Comparison of ENCODE assay signal across 18 mouse cellular contexts in the genomic region with DNA sequence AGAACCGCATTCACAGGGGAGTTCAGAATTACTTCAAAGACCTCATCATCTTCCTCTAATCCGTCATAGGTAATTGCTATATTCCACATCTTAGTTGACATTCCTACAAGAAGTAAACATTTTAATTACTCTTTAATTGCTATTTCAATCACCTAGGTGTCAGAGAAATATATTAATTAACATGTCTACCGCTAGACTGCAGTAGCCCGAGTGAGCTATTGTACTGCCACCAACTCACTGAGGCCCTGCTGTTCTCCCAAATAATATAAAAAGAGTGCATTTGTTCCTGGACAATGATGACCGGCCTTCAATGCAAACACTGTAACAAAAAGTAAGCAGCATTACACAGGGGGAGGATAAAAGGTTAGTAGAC. TPM values are rescaled to one million over a fixed set of nuclear protein-coding genes. Genes with fewer than 3 reads are reported as not detected.
A peak's percentile ranks its signal among the peaks of the same experiment; 100 is the strongest.
DNase-seq lines count a peak whose midpoint lies in the region; ATAC-seq lines count a peak whose summit lies in the region.
"Had no signal": no experiment of that assay in that cellular context is flagged by ENCODE, and none has a peak within 500 bp of the region (broad histone marks: within the 10 kb centered on the region; RNA-seq: fewer than 3 reads in every experiment).

No protein-coding gene starts in this region.

- no peaks in the 10 kb centered on the region for H3K36me3 ChIP-seq in forebrain, embryonic 10.5 days (replicated peaks)
- no peaks in the 10 kb centered on the region for H3K36me3 ChIP-seq in hindbrain, embryonic 11.5 days (ENCODE audit: control insufficient read depth, insufficient read depth, low read length)
- H3K36me3 ChIP-seq in midbrain, embryonic 14.5 days (ENCODE audit: control insufficient read depth, insufficient read depth, low read length) = no peaks in the 10 kb centered on the region
- H3K36me3 ChIP-seq: liver, embryonic 13.5 days had no signal

- H3K27me3 ChIP-seq in forebrain, embryonic 10.5 days (ENCODE audit: poor library complexity, severe bottlenecking) = no peaks in the 10 kb centered on the region
- no peaks in the 10 kb centered on the region for H3K27me3 ChIP-seq in hindbrain, embryonic 11.5 days (ENCODE audit: control insufficient read depth, insufficient read depth, low read length)
- H3K27me3 ChIP-seq in midbrain, embryonic 14.5 days (ENCODE audit: control insufficient read depth, insufficient read depth, low read length) = no peaks in the 10 kb centered on the region
- H3K27me3 ChIP-seq: embryonic facial prominence, embryonic 13.5 days; liver, embryonic 13.5 days had no signal

- DNase-seq in embryo, embryonic 10.5 days (ENCODE audit: low spot score) = peak; percentile 13
- DNase-seq in embryo, embryonic 9.5 days (ENCODE audit: extremely low spot score) = no peak
- DNase-seq in forebrain, embryonic 10.5 days (ENCODE audit: extremely low spot score, low spot score) = no peak
- DNase-seq in hindbrain, embryonic 11.5 days (ENCODE audit: low spot score) = peak; percentile 19
- DNase-seq in midbrain, embryonic 14.5 days = no peak
- no peak for DNase-seq in right cerebral cortex, adult 2 months (ENCODE audit: low spot score in 2 of 2)
- DNase-seq in kidney, postnatal 4 days = no peak
- DNase-seq in cerebellum, adult 8-10 months = no peak
- DNase-seq: gastrocnemius, postnatal 36 days; kidney, postnatal 25 days; liver, embryonic 13.5 days; right cerebral cortex, postnatal 14 days; thymus, postnatal 4 days had no signal

- peak overlapping the region; percentile 14; the same call in 1 of the 2 replicates for H3K4me2 ChIP-seq in hindbrain, embryonic 11.5 days (replicated peaks; ENCODE audit: low read depth, low read length)
- H3K4me2 ChIP-seq in midbrain, embryonic 14.5 days (ENCODE audit: low read length) = peak overlapping the region; percentile 41
- H3K4me2 ChIP-seq: embryonic facial prominence, embryonic 13.5 days; heart, embryonic 11.5 days; liver, embryonic 13.5 days had no signal

- peak overlapping the region; percentile 85 for H3K27ac ChIP-seq in forebrain, embryonic 10.5 days
- peak overlapping the region; percentile 49; the same call in 1 of the 2 replicates for H3K27ac ChIP-seq in hindbrain, embryonic 11.5 days (ENCODE audit: low read depth, low read length)
- peak overlapping the region; percentile 73; the same call in 1 of the 2 replicates for H3K27ac ChIP-seq in midbrain, embryonic 14.5 days (replicated peaks; ENCODE audit: low read depth, low read length)
- H3K27ac ChIP-seq: liver, embryonic 13.5 days had no signal

- no peaks in the 10 kb centered on the region for H3K9me3 ChIP-seq in forebrain, embryonic 10.5 days
- H3K9me3 ChIP-seq in hindbrain, embryonic 11.5 days (ENCODE audit: control insufficient read depth, low read length) = no peaks in the 10 kb centered on the region
- H3K9me3 ChIP-seq in midbrain, embryonic 14.5 days (ENCODE audit: control insufficient read depth, low read length) = no peaks in the 10 kb centered on the region
- H3K9me3 ChIP-seq: embryonic facial prominence, embryonic 13.5 days; liver, embryonic 13.5 days had no signal

- WGBS in forebrain, embryonic 10.5 days = 45% methylated on average over 5 of the region's 5 CpGs
- 32% methylated on average over 5 of the region's 5 CpGs for WGBS in hindbrain, embryonic 11.5 days
- 8% methylated on average over 5 of the region's 5 CpGs for WGBS in midbrain, embryonic 14.5 days

- H3K4me1 ChIP-seq in forebrain, embryonic 10.5 days = peaks cover 50% of the 10 kb centered on the region
- H3K4me1 ChIP-seq in hindbrain, embryonic 11.5 days (replicated peaks; ENCODE audit: control insufficient read depth, insufficient read depth, low read length) = 0 out of 2 replicates have a peak, but pooled peaks cover 3% of the 10 kb centered on the region
- peaks cover 8% of the 10 kb centered on the region for H3K4me1 ChIP-seq in midbrain, embryonic 14.5 days (ENCODE audit: control insufficient read depth, insufficient read depth, low read length)
- H3K4me1 ChIP-seq: liver, embryonic 13.5 days had no signal

- H3K9ac ChIP-seq in hindbrain, embryonic 11.5 days (ENCODE audit: low read depth, low read length) = no peak overlapping the region
- H3K9ac ChIP-seq in midbrain, embryonic 14.5 days (replicated peaks; ENCODE audit: low read length) = no peak overlapping the region; the same call in 1 of the 2 replicates
- H3K9ac ChIP-seq: embryonic facial prominence, embryonic 13.5 days; liver, embryonic 13.5 days had no signal

- peak overlapping the region; percentile 18; the same call in 1 of the 2 replicates for H3K4me3 ChIP-seq in forebrain, embryonic 10.5 days
- no peak overlapping the region for H3K4me3 ChIP-seq in hindbrain, embryonic 11.5 days (ENCODE audit: low read depth, low read length)
- H3K4me3 ChIP-seq in midbrain, embryonic 14.5 days (replicated peaks; ENCODE audit: low read depth, low read length) = peak overlapping the region; percentile 10; the same call in 1 of the 2 replicates
- H3K4me3 ChIP-seq: embryonic facial prominence, embryonic 13.5 days; liver, embryonic 13.5 days had no signal

- peak; percentile 66; the same call in 1 of the 2 replicates for ATAC-seq in hindbrain, embryonic 11.5 days (ENCODE audit: low FRiP score)
- peak; percentile 72 for ATAC-seq in midbrain, embryonic 14.5 days (ENCODE audit: low FRiP score, low TSS enrichment)
- ATAC-seq: activated CD4-positive, CD25-positive, alpha-beta regulatory T cell, adult 4 months; intestine, postnatal 0 days had no signal

RNA-seq across cellular contexts. Expression of gene Cer1, which starts 31.7 kb away (rescaled TPM):
- not detected in 2 replicates for polyA plus RNA-seq in forebrain, embryonic 10.5 days (2016; fragmentation: Nextera tagmentation; extraction: Ambion mirVana)
- polyA plus RNA-seq in hindbrain, embryonic 11.5 days (2014; fragmentation: Nextera tagmentation; extraction: Ambion mirVana) = 0.25 and 0.28 TPM in 2 replicates
- not detected in 2 replicates for polyA plus RNA-seq in midbrain, embryonic 14.5 days (2014; fragmentation: Nextera tagmentation; extraction: Ambion mirVana)
- polyA plus RNA-seq: activated CD4-positive, CD25-positive, alpha-beta regulatory T cell, adult 4 months; heart, embryonic 11.5 days; intestine, postnatal 0 days; liver, embryonic 13.5 days; testis, adult 2 months had no signal

RNA-seq across cellular contexts. Expression of gene Zdhhc21, which starts 56.9 kb away (rescaled TPM):
- 11.6 and 13.7 TPM in 2 replicates for polyA plus RNA-seq in forebrain, embryonic 10.5 days (2016; fragmentation: Nextera tagmentation; extraction: Ambion mirVana)
- polyA plus RNA-seq in hindbrain, embryonic 11.5 days (2014; fragmentation: Nextera tagmentation; extraction: Ambion mirVana) = 12.7 and 16.9 TPM in 2 replicates
- 16.5 and 22.2 TPM in 2 replicates for polyA plus RNA-seq in midbrain, embryonic 14.5 days (2014; fragmentation: Nextera tagmentation; extraction: Ambion mirVana)

Comparison
In these comparisons a context has a peak if more than half of its experiments do, and no peak if none do; other contexts are left out.
1. DNase-seq: peak in embryo, embryonic 10.5 days (single experiment) and hindbrain, embryonic 11.5 days (single experiment); none in embryo, embryonic 9.5 days (single experiment), forebrain, embryonic 10.5 days (single experiment), midbrain, embryonic 14.5 days (single experiment), right cerebral cortex, adult 2 months (0 of 2), kidney, postnatal 4 days (0 of 2) and cerebellum, adult 8-10 months (single experiment).
2. Peak in every context shown above with its lines, with median percentiles within 50 percentile points of each other: H3K27ac ChIP-seq.